Mouse (Mus musculus): ENCODE measurements around the gene Tada3.

GRCm38 (mm10) chr6:113346897-113347296 is 30.8 kb downstream of the Tada3 start:
- no peak for TF ChIP-seq MYC (IDR thresholded peaks at IDR 0.05; ENCODE audit: low read depth, low read length)
- TF ChIP-seq RAD21 (IDR thresholded peaks at IDR 0.05; ENCODE audit: low read depth, low read length): no peak
- TF ChIP-seq EP300 (IDR thresholded peaks at IDR 0.05; ENCODE audit: low read depth in 1 of 2, low read length in 2 of 2): no peak
- TF ChIP-seq ELF1 (IDR thresholded peaks at IDR 0.05; ENCODE audit: low read depth, low read length): no peak
